Mouse (Mus musculus): ENCODE results near the gene Snap47.

Gene Snap47

DNA sequence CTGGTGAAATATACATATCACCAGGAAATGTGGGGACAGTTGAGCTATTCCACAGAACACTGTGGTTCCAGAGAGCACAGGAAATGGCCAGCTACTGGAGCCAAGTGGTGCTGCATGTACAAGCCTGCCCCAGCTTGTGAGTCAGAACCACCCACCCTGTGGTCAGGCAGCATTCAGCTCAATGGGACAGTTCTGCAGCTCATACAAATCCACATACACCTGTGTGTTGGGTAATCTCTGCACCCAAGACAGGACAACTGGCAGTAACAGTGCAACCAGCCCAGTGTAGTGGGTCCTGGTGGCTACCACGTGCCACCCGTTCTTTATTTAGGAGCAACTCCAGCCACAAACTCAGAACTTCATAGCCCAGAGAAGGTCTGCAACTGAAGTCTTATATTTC is 29.0 kb downstream of the Snap47 start:
- DNase-seq (ENCODE audit: low read depth, low spot score), result no peak

DNA sequence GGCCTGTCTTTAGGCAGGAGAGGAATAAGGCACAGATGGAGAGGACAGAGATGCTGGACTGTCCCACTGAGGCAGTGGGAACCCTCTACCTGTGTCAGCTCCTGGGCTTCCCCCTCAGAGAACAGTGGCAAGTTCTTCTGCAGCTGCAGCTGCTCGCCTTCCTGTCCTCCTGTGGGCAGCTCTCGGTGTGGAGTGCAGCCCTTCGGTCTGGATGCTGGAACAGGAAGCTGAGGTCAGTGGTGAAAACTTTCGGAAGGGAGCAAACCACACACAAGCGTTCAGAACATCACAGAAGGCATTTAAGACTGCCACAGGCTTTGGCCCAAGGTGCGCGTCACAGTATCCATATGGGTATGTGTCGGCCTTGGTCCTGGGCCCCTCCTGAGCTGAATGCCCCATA is 29.6 kb downstream of the Snap47 start:
- no peak for DNase-seq (ENCODE audit: low read depth, low spot score)

DNA sequence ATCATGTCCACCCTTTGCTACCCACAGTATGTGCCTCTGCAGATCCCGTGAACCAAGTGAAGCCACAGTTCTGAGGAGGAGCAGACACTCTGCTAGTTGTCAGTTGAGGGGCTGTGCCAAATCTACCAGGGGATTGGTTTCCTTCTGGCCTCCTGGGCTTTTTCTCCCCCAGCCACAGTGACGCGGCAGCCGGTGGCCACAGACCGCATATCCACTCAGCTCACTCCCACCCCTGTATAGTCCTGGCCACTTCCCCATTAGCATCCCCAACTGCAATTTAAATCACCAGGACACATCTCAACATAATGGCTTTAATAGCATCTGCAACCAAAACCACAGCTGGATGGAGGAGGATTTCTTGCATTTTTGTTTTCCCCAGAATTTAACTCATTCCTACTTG is 32.3 kb downstream of the Snap47 start:
- no peak for DNase-seq (ENCODE audit: low read depth, low spot score)

DNA sequence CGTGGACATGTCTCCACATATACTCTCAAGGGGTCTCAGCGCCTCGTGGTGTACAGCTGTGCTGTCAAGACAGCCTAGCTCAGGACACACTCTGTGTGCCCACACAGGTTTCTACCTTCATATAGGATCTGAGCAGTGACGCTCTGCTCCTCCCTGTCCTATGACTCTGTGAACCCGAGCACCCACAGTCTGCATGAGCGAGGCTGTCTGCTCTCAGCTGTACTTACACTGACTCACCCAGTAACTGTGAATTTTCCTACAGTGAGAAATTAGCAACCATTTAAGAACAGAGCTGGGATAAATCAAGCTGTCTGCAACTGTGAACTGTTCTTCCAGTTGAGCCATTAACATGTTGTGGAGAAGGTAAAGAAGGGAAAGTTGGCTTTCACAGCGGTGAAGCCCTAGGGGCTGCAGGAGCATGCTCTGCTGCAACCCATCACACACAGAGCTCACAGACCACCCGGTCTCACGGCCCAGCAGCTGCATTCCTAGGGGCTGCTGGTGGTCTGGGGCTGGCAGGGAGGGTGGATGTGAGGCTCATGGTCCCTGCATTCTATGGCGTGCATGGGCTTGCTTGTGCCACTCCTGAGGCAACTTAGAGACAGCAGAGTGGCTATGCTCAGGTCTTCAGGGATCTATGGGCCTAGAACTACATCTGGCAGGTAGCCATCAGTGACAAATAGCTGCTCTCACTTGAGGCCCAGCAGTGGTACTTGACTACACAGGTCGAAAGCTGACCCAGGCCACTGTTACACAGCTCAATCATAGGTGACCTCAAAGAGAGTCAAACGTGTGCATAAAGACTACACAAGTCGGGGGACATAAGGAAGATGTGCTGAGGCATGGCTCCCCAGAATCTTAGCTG is 37.8 kb downstream of the Snap47 start:
- DNase-seq (ENCODE audit: low read depth, low spot score), result no peak

DNA sequence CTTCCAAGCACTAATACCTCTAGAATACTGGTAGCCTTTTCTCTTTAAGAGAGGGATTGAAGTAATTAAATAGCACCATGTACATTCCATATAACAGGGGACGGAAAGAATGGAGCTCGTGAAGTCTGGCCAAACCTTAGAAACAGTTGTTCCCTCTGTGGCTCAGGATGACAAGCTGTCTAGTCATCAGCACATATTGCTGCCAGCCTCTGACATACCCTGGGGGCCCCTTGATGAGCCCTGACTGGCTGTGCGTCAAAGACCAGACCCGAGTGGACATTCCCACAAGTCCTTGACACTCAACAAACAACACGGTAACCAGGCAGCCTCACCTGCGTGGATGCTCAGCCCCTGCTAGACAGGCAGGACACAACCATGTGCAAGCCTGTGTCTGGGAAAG is 38.9 kb downstream of the Snap47 start:
- DNase-seq (ENCODE audit: low read depth, low spot score), result no peak

DNA sequence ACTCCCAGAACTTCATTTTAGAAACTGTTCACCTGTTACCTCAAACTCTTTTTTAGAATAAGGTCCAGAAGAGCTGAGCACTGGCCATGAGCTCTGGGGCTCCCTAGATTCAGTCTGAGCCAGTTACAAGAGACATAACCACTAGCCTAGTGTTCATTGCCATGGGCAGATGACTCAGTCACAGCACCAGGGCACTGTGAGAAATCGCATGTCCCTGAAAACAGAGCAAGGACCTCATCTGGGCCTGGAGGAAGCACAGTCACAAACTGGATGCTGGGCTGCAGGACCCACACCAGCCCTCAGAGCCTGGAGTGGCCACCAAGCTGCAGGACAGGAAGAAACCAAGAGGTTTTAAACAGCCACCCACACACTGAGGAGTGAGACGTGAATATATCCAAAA is 40.1 kb downstream of the Snap47 start:
- no peak for DNase-seq (ENCODE audit: low read depth, low spot score)

DNA sequence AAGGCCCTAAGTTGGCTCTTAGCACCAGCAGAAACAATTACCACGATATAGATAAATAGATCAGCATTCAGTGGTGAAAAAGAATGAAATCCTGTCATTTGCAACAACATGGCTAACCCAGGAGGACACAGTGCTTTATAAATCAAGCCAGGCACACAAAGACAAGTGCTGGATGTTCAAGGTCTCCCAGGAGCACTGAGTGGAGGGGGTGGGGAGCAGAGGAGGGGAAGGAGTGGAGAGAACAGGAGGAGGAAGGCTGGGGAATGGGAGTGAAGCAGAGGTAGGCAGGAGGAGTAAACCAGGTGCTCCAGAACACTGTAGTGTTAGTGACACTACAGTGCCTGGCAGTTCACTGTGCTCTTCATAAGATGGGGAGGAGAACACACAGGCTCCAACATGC is 45.2 kb downstream of the Snap47 start:
- DNase-seq (ENCODE audit: low read depth, low spot score), result no peak

DNA sequence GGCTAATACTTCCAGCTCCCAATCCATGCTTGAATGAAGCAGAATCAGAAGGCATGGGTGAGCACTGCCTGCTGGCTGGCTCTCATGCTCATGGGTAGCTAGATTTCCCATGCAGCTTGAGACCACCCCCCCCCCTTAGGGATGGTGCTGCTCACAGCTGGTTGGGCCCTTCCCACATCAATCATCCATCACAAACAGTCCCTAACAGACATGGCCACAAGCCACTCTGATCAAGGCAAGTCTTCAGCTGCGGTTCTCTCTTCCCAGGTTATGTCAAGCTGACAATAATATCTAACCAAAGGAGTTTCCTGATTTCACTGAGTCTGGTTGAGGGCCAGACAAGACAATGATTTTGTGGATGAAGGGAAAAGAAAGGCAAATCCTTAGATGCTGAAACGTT is 50.1 kb downstream of the Snap47 start:
- DNase-seq (ENCODE audit: low read depth, low spot score), result no peak

DNA sequence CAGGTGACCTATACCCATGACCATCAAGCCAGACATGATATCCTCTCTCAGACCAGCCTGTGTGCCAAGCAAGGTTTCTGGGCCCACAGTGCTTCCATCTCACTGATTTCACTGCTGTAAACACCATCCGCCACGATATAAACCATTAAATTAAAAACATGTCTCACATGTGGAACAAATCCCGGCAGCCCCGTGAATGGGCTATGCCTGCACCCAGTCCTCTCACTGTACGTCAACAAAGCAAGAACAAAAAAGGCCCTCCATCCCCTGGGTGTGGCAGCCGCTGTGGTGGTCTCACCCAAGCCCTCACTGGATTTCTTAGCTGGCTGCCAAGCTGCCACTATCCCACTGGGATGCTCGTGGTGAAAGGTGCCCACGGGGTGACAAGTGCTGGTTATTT is 51.2 kb downstream of the Snap47 start:
- no peak for DNase-seq (ENCODE audit: low read depth, low spot score)

DNA sequence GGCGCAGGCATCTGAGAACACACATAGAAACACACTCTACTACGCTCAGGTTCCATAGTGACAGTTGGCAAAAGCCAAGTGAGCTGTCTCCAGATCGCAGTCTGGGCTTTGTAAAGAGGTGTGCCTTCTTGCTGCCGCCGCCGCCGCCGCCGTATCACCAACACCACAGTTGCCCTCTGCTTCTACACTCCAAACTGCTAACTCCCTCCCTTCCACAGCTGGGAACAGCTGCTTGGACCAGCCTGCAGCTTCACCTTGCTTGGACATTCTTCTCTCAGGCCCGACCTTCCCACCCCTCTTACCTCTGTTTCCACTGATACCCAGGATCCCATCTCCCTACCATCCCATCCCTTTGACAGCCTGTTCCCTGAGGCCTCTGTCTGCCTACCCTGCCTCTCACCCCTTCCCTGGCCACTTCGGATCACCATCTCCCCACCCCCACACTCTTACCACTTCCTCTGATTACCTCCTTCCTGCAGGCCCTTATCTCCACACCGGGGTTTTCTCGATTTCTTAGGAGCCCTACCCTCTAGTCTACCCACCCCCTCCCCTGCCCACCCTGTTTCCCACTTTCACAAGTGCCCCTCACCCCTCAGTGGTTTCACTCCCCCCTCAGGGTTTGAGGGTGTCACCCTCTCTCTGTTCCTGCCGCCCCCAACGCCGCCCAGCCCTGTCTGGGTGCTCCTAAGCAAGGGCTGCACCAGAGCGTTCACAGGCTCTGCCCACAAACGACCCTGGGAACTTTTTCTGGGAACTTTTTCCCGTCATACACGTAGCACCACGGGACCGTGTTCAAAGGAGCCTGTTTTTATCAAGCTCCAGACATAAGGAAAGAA is 53.2 kb downstream of the Snap47 start:
- DNase-seq (ENCODE audit: low read depth, low spot score), result peak; percentile 52

DNA sequence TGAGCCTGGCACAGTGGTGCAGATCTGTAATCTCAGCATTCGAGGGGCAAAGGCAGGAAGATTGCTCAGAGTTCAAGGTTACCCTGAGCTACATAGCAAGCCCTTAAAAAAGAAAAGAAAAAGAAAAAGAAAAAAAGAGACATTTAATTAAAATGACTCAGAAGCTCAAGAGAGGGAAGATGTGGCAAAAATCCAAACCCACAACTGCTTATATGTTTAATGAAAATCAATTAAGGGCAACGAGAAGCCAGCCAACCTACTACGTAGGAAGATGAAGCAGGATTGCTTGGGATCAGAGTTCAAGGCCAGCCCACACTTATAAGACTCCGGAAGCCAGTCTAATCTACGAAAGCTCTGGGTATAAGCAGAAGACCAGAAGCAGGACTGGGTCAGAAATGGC is 56.5 kb downstream of the Snap47 start:
- DNase-seq (ENCODE audit: low read depth, low spot score), result no peak

DNA sequence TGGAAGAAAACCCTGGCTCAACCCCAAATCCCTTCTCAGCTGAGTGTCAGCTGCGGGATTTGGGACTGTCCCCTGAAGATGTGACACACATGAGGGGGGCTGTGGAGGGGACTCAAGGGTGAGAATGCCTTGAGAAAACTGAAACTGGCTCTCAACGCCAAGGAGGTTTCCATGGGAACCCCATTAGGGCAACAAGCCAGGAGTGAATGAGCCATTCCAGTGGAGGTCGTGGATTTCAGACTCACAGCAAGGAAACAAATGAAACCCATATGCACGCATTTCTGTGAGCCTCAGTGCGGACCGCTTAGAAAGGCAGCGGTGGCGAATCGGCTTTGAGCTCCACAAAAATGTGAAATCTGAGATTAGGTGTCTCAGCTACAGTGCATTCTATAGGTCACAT is 57.4 kb downstream of the Snap47 start:
- no peak for DNase-seq (ENCODE audit: low read depth, low spot score)

DNA sequence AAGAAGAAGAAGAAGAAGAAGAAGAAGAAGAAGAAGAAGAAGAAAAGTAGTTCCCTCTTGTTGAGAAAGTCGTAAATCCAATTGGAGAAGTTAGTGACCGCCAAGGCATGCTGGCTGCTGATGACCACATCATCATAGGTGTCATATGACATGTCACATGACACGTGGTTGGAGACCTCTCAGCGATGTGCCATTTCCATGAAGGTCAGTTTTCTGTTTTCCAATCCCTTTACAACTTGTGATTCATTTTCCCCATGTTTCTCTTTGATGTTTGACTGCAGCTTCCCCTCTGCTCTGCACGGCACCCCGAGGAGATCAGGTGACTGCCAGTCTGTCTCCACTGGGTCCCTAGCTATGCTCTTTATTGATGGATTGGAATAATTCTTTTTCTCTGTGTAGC is 58.7 kb downstream of the Snap47 start:
- no peak for DNase-seq (ENCODE audit: low read depth, low spot score)

DNA sequence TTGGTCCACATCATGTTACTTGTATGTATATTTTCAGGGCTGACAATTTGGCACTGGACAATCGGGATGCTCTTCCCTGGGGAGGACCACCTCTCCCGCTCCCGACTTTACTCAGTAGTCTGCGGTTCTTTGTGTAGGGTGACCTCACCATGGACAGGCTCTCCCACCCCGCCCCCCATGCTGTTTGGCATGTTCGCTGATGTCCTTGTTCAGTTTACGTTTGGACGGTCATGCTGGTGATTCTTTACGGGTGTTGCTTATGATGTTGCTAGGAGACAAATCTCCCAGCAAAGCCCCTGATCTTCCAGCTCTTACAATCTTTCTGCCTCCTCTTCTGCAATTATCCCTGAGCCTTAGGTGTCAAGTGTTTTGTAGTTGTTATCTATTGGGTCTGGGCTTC is 60.5 kb downstream of the Snap47 start:
- DNase-seq (ENCODE audit: low read depth, low spot score), result no peak

DNA sequence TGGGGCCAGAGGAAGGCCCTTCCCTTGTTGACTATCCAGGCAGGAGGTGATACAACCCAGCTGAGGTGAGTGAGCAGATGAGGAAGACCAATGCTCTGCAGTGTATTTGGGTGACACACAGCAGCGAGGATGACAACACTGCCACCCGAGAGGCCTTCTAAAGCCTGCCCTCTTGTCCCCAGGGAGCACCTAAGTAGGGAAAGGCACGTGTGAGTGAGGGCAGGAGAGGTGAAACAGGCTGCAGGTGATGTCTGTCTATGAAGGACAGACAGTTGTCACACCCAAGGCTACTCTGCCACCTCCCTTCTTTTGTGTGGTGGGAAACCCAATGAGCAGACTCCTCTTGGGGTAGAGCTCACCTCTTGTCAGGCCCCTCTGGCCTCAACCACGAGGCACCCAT is 61.4 kb downstream of the Snap47 start:
- DNase-seq (ENCODE audit: low read depth, low spot score), result no peak

DNA sequence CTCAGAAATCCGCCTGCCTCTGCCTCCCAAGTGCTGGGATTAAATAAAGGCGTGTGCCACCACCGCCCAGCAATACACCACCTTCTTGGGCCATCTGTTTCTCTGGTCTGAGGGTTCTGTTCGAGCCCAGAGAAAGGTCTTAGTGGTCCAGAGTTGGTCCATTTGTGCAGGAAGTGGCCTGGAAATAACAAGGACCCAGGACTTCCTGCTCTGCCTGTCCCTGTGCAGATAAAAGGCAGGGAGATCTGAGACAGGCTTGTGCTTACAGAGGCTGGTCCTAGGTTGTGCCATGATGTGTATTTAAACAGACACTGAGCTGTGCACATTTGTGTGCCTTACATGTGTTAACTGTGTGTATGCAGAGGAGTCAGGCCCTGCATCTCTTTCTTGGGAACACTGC is 62.2 kb downstream of the Snap47 start:
- no peak for DNase-seq (ENCODE audit: low read depth, low spot score)

DNA sequence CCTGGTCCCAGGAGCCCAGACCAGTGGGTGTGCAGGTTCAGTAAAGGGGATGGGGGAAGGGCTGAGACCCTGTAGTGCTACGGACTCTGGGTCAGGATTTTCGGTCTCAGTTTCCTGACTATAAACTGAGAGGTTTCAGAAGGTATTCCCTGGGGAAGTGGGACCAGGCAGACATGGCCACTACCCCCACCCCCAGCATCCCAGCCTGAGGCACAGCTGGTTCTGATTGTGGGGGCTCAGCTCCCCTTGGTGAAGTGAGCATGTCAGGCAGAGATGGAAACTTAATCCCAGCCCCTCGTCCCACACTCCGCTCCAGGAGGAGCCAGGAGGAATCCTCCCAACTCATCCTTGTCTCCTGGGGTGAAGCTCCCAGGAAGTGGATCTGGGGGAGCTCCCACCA is 63.5 kb downstream of the Snap47 start:
- DNase-seq (ENCODE audit: low read depth, low spot score), result no peak

DNA sequence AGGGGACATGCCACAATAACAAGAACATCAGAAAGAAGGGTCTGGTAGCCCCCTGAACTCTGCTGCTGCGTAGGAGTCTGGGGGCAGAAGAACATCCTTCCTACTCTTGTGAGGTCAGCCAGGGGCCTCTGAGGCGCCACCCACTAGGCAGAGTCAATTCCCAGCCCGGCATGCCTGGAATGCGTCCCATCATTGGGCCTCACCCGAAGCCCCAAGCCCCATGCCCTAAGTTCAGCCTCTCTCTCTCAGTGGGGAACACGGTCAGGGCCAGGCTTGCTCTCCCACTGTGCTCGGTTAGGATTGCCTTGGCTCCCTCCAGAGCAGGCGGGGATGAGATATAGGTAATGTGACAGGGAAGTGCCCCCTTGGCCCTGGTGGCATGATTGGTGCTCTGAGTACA is 65.9 kb downstream of the Snap47 start:
- DNase-seq (ENCODE audit: low read depth, low spot score), result no peak

DNA sequence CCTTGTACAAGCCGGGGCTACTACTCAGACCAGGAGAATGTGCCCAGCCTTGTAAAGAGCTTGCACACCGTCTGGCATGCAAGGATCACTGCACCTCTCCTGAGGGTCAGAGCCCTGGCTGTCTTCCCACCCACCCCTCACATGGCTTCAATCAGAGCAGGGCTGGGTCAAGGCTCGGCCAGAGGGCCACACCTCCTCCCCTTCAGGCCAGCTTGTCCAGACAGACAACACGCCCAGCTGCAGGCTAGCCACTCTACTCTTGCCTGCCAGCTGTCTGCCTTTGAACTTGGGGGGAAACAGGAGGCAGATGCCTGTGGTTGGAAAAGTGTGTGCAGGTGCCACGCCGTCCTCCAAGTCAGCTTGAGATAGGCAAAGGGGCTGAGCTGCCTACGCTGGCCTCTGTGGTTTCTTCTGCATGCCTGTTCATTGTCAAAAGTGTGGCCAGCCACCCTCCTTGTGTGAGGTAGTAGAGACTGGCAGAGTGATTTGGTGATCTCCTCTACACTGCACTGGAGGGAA is 66.5 kb downstream of the Snap47 start:
- no peak for DNase-seq (ENCODE audit: low read depth, low spot score)

DNA sequence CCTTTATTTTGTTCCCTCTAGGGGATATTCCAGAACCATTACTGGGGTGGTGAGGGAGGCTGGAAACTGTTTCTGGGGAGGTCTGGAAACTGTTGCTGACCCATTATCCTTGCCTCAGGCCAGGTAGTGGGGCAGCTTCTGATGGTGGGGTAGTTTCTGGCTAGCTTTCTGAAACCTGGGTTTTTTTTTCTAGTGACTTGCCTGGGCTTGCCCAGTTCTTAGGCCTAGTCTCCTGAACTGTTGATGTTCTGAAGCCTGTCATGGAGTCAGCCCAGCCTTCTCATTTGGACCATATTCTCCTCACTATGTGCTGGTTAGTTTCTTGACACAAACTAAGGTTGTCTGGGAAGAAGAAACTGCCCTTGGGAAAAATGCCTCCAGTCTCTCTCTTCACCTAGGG is 71.4 kb downstream of the Snap47 start:
- DNase-seq (ENCODE audit: low read depth, low spot score), result no peak

DNA sequence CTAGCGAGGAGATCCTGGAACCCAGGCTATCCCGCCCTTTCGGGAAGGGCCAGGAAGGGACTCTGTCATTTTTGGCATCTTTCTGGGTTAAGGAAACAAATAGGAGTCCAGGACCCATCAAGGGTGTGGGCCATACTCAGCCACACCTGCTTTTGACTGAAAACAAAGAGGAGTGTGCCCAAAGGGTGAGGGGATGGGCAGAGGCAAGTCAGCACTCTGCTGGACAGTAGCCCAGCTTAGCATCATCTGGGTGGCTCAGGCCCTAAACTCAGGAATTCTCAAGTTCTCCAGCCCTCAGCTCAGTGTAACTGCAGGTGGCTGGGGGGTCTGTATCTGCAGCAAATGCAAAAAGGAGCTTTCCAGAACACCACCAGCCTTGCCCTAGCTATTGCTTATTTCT is 73.0 kb downstream of the Snap47 start:
- DNase-seq (ENCODE audit: low read depth, low spot score), result no peak

DNA sequence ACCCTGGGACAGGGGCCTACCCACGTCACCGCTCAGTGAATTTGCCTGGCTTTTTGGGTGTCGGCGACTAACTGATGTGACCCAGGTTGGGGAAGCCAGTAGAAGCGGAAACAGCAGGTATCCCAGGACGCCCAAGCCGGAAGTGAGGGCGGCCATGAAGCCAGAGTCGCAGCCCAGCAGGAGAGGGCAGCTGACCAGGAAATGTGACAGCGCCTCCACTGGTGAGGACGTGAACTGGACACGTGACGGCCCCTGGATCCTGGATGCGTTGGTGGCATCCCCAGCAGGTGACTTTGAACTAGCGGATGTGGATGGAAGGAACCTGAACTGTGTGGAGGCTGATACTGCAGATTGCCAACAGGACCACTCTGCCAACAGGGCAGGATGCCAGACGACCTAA is 75.5 kb downstream of the Snap47 start, which contains the start of gene Prss38:
Gene Prss38, minus strand, starts transcription at position 183 of the 400 bp plus-strand sequence.
- DNase-seq (ENCODE audit: low read depth, low spot score), result no peak

DNA sequence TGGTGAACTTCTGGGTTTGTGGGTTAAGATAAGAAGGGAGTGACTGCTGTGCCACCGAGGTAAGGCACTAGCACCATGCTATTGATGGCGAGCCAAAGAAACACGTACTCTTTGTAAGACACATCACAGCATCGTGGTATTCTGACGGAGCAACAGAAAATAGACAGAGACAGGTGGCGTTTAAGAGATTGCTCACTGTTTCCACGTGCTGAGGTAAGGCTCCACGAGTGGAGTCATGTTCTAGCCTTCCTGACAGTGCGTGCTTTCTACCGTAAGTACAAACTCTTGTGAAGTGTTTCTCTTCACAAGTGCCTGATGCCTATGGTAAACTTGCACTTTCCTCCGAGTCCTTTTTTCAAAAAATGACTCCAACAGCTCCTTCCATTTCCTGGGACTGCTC is 81.1 kb downstream of the Snap47 start:
- DNase-seq (ENCODE audit: low read depth, low spot score), result no peak

Measured in CD4-positive, CD25-positive, alpha-beta regulatory T cell, adult 2 months (primary cell).